Mouse (Mus musculus): ENCODE results near the gene 4930474N05Rik. TPM values are rescaled to one million over a fixed set of nuclear protein-coding genes. Genes with fewer than 3 reads are reported as not detected.

4930474N05Rik gene
- total and polyA plus RNA-seq, 3 experiments: not detected

GRCm38 (mm10) chr14:36137696-36138095, 43.0 kb downstream of the 4930474N05Rik start:
- Histone ChIP-seq H3K9me3 (replicated peaks; ENCODE audit: insufficient read depth, low read length) (no peaks in the 10 kb centered on the region), H3K27me3 (ENCODE audit: control insufficient read depth in 1 of 2, insufficient read depth in 2 of 2, low read length in 2 of 2) (no peaks in the 10 kb centered on the region), H3K4me3 (ENCODE audit: control insufficient read depth in 1 of 2, insufficient read depth in 1 of 2, low read depth in 2 of 2, low read length in 2 of 2) (no peak overlapping the region), H3K36me3 (ENCODE audit: control insufficient read depth in 1 of 2, insufficient read depth in 2 of 2, low read length in 2 of 2) (no peaks in the 10 kb centered on the region), H3K27ac (ENCODE audit: control insufficient read depth, low read depth, low read length) (no peak overlapping the region), H3K4me1 (ENCODE audit: control insufficient read depth in 1 of 2, insufficient read depth in 2 of 2, low read length in 2 of 2) (no peaks in the 10 kb centered on the region), H3K9ac (ENCODE audit: control insufficient read depth, low read depth, low read length, poor library complexity, severe bottlenecking) (no peak overlapping the region), H3K79me2 (ENCODE audit: control insufficient read depth, insufficient read depth, low read length, poor library complexity) (no peaks in the 10 kb centered on the region)
- TF ChIP-seq BHLHE40 (IDR thresholded peaks at IDR 0.05; ENCODE audit: borderline replicate concordance, low read depth, low read length): no peak
- TF ChIP-seq POLR2AphosphoS2 (IDR thresholded peaks at IDR 0.05; ENCODE audit: low read length): no peak
- no peak for TF ChIP-seq KAT2A (conservative IDR thresholded peaks at IDR 0.05; ENCODE audit: low read depth, low read length)
- TF ChIP-seq GATA1 (IDR thresholded peaks at IDR 0.05; ENCODE audit: low read depth, low read length): no peak
- no peak for TF ChIP-seq ETS1 (IDR thresholded peaks at IDR 0.05; ENCODE audit: low read depth, low read length)
- TF ChIP-seq MYB (IDR thresholded peaks at IDR 0.05; ENCODE audit: low read depth, low read length): no peak
- TF ChIP-seq TCF12 (IDR thresholded peaks at IDR 0.05; ENCODE audit: low read depth, low read length): no peak
- no peak for TF ChIP-seq GABPA (IDR thresholded peaks at IDR 0.05; ENCODE audit: low read depth, low read length)
- no peak for TF ChIP-seq NRF1 (IDR thresholded peaks at IDR 0.05; ENCODE audit: insufficient read depth, low read depth, low read length, poor library complexity, severe bottlenecking)
- TF ChIP-seq USF2 (IDR thresholded peaks at IDR 0.05; ENCODE audit: borderline replicate concordance in 1 of 2, insufficient read depth in 1 of 2, low read depth in 1 of 2, low read length in 2 of 2): no peak
- no peak for TF ChIP-seq USF1 (IDR thresholded peaks at IDR 0.05; ENCODE audit: low read depth, low read length)
- no peak for DNase-seq (ENCODE audit: low read depth, low spot score)

GRCm38 (mm10) chr14:36145261-36145660, 50.5 kb downstream of the 4930474N05Rik start:
- TF ChIP-seq RCOR1 (IDR thresholded peaks at IDR 0.05; ENCODE audit: low read depth, low read length) (no peak), ETS1 (IDR thresholded peaks at IDR 0.05; ENCODE audit: low read depth, low read length) (no peak), UBTF (IDR thresholded peaks at IDR 0.05; ENCODE audit: borderline replicate concordance, insufficient read depth, low read depth, low read length) (no peak), CHD1 (IDR thresholded peaks at IDR 0.05; ENCODE audit: low read depth, low read length) (no peak), ZC3H11A (IDR thresholded peaks at IDR 0.05; ENCODE audit: low read depth, low read length) (no peak), MYC (IDR thresholded peaks at IDR 0.05; ENCODE audit: low read depth, low read length) (no peak), USF2 (IDR thresholded peaks at IDR 0.05; ENCODE audit: borderline replicate concordance in 1 of 2, insufficient read depth in 1 of 2, low read depth in 1 of 2, low read length in 2 of 2) (no peak), POLR2AphosphoS2 (IDR thresholded peaks at IDR 0.05; ENCODE audit: low read length) (no peak), MEF2A (IDR thresholded peaks at IDR 0.05; ENCODE audit: extremely low read depth, insufficient replicate concordance, low read depth, low read length, poor library complexity, severe bottlenecking) (no peak), ELF1 (IDR thresholded peaks at IDR 0.05; ENCODE audit: low read depth, low read length) (no peak), JUND (IDR thresholded peaks at IDR 0.05; ENCODE audit: low read depth, low read length) (no peak), ZNF384 (IDR thresholded peaks at IDR 0.05; ENCODE audit: low read depth, low read length) (no peak), HCFC1 (IDR thresholded peaks at IDR 0.05; ENCODE audit: low read depth, low read length) (no peak), MAX (IDR thresholded peaks at IDR 0.05; ENCODE audit: low read length) (no peak), CTCF (IDR thresholded peaks at IDR 0.05 in 2 of 3, conservative IDR thresholded peaks at IDR 0.05 in 1 of 3; ENCODE audit: control insufficient read depth in 1 of 3, insufficient read depth in 1 of 3, low read depth in 2 of 3, low read length in 3 of 3, poor library complexity in 1 of 3, severe bottlenecking in 1 of 3) (no peak), CHD2 (IDR thresholded peaks at IDR 0.05; ENCODE audit: low read length) (no peak), BHLHE40 (IDR thresholded peaks at IDR 0.05; ENCODE audit: borderline replicate concordance, low read depth, low read length) (no peak), MAZ (IDR thresholded peaks at IDR 0.05; ENCODE audit: low read depth, low read length) (no peak), TCF12 (IDR thresholded peaks at IDR 0.05; ENCODE audit: low read depth, low read length) (no peak), SMC3 (IDR thresholded peaks at IDR 0.05; ENCODE audit: low read depth, low read length) (no peak)
- H3K27me3 ChIP-seq (ENCODE audit: control insufficient read depth in 1 of 2, insufficient read depth in 2 of 2, low read length in 2 of 2): no peaks in the 10 kb centered on the region
- H3K27ac ChIP-seq (ENCODE audit: control insufficient read depth, low read depth, low read length): no peak overlapping the region
- H3K4me3 ChIP-seq (ENCODE audit: control insufficient read depth in 1 of 2, insufficient read depth in 1 of 2, low read depth in 2 of 2, low read length in 2 of 2): no peak overlapping the region
- no peaks in the 10 kb centered on the region for H3K36me3 ChIP-seq (ENCODE audit: control insufficient read depth in 1 of 2, insufficient read depth in 2 of 2, low read length in 2 of 2)
- H3K4me1 ChIP-seq (ENCODE audit: control insufficient read depth in 1 of 2, insufficient read depth in 2 of 2, low read length in 2 of 2): no peaks in the 10 kb centered on the region
- DNase-seq (ENCODE audit: low read depth, low spot score): no peak
- H3K79me2 ChIP-seq (ENCODE audit: control insufficient read depth, insufficient read depth, low read length, poor library complexity): no peaks in the 10 kb centered on the region
- no peaks in the 10 kb centered on the region for H3K9me3 ChIP-seq (replicated peaks; ENCODE audit: insufficient read depth, low read length)
- H3K9ac ChIP-seq (ENCODE audit: control insufficient read depth, low read depth, low read length, poor library complexity, severe bottlenecking): no peak overlapping the region

Data from MEL (cell line).